Mouse (Mus musculus) erythroblast, embryonic 14.5 days (primary cell): Measurements from ENCODE around the gene Pcp4l1. TPM values are rescaled to one million over a fixed set of nuclear protein-coding genes. Genes with fewer than 3 reads are reported as not detected.
A peak's percentile ranks its signal among the peaks of the same experiment; 100 is the strongest.

Experiments used
- H3K27me3 ChIP-seq: 2 replicates; pipeline ENCODE4 v1.6.1; 2012; ENCODE audit warnings: inconsistent platforms; ENCODE audit not compliant: control insufficient read depth
- H3K36me3 ChIP-seq: 2 replicates; pipeline ENCODE4 v1.6.1; 2012; ENCODE audit warnings: mild to moderate bottlenecking, inconsistent platforms; ENCODE audit not compliant: control insufficient read depth
- H3K4me1 ChIP-seq: 2 replicates; pipeline ENCODE4 v1.6.1; 2012; ENCODE audit warnings: inconsistent platforms; ENCODE audit not compliant: control insufficient read depth
- H3K4me3 ChIP-seq: replicated peaks from 2 replicates; pipeline ENCODE3; 2012; ENCODE audit warnings: moderate library complexity, mild to moderate bottlenecking, inconsistent platforms
- H3K9me3 ChIP-seq: 2 replicates; pipeline ENCODE4 v1.6.1; 2012; ENCODE audit warnings: low read length, inconsistent platforms, mixed read lengths; ENCODE audit not compliant: control insufficient read depth
- GATA1 ChIP-seq: IDR thresholded peaks from 2 replicates; pipeline ENCODE4 v1.6.1; 2012; ENCODE audit warnings: low read length, inconsistent platforms, mixed read lengths
- TAL1 ChIP-seq: IDR thresholded peaks from 3 replicates; pipeline ENCODE4 v1.6.1; 2012; ENCODE audit warnings: low read length, inconsistent platforms, mixed read lengths
- polyA plus RNA-seq: library from polyadenylated mRNA; stranded (reverse); fragments of >175 nt; gene quantifications from 2 replicates; pipeline ENCODE4 v1.2.3, GENCODE M21; 2012

The Pcp4l1 gene
- polyA plus RNA-seq, 1 experiment = not detected

GRCm38 (mm10) chr1:171232800-171233730 is 37.0 kb upstream of the Pcp4l1 start:
- Histone ChIP-seq H3K4me3 (no peak overlapping the region), H3K4me1 (peaks cover 30% of the 10 kb centered on the region), H3K36me3 (peaks cover 44% of the 10 kb centered on the region), H3K9me3 (no peaks in the 10 kb centered on the region), H3K27me3 (no peaks in the 10 kb centered on the region)
- no peak for TF ChIP-seq TAL1
- TF ChIP-seq GATA1 = no peak

DNA sequence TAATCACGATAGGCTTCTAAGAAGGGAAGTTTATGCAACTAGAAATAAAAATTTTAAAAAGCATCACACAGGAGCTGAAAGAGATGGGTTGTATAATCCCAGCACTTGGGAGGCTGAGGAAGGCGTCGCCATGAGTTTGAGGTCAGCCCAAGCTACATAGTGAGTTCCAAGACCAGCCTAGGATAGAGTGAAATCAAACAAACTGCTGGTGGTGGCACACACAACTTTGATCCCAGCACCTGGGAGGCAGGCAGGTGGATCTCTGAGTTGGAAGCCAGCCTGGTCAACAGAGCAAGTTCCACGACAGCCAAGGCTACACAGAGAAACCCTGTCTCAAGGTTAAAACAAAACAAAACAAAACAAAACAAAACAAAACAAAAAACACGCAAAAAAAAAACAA is 36.3 kb upstream of the Pcp4l1 start:
- Histone ChIP-seq H3K4me1 (peaks cover 30% of the 10 kb centered on the region), H3K27me3 (no peaks in the 10 kb centered on the region), H3K4me3 (no peak overlapping the region), H3K9me3 (no peaks in the 10 kb centered on the region), H3K36me3 (peaks cover 37% of the 10 kb centered on the region)
- TF ChIP-seq TAL1 = no peak
- TF ChIP-seq GATA1 = no peak

GRCm38 (mm10) chr1:171231844-171232243 is 35.8 kb upstream of the Pcp4l1 start:
- Histone ChIP-seq H3K36me3 (peaks cover 32% of the 10 kb centered on the region), H3K4me3 (no peak overlapping the region), H3K27me3 (no peaks in the 10 kb centered on the region), H3K9me3 (no peaks in the 10 kb centered on the region), H3K4me1 (peaks cover 30% of the 10 kb centered on the region)
- TF ChIP-seq TAL1 (no peak), GATA1 (no peak)

DNA sequence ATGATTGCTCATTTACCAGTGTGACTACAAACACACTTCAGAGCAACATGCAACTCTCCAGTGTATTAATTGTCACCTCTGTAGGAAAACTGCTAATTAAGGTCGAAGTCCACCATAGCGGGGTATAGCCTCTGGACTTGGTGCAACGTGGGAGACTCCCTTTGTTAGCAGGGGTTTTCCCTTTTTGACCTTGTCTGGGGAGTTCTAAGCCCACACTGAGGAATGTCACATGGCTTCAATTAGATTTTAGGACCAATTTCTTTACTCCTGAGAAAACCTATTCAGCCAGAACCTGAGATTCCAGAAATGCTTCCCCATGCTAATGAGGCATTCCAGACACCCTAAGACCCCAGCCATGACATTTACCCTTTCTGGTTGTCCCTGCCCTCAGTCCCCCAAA is 34.1 kb upstream of the Pcp4l1 start:
- no peak for TF ChIP-seq TAL1
- TF ChIP-seq GATA1 = no peak
- Histone ChIP-seq H3K9me3 (no peaks in the 10 kb centered on the region), H3K27me3 (no peaks in the 10 kb centered on the region; the same call in 1 of the 2 replicates), H3K36me3 (peaks cover 17% of the 10 kb centered on the region), H3K4me3 (no peak overlapping the region), H3K4me1 (peaks cover 30% of the 10 kb centered on the region)

- TF ChIP-seq GATA1 (no peak), TAL1 (no peak)
- H3K4me1 ChIP-seq = peaks cover 30% of the 10 kb centered on the region
- no peaks in the 10 kb centered on the region for H3K9me3 ChIP-seq
- H3K36me3 ChIP-seq = peaks cover 13% of the 10 kb centered on the region
- H3K4me3 ChIP-seq = no peak overlapping the region
- H3K27me3 ChIP-seq = no peaks in the 10 kb centered on the region; the same call in 1 of the 2 replicates
These were observed 33.7 kb upstream of the Pcp4l1 start for GRCm38 (mm10) chr1:171229750-171230149.

DNA sequence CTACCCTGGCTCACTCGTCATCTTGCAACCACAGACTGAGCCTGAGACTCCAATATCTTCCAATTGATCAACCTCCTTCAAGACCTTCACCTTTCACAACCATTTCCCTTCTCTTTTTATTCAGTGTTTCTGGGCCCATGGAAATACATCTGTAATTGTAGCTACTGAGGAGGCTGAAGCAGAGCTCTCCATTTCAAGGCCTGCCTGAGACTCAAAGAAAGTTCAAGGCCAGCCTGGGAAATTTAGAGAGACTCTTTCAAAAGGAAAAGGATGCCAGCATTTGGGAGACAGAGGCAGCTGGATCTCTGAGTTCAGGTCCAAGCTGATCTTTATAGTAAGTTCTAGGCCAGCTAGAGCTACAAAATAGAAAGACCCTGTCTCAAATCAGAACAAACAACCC is 31.8 kb upstream of the Pcp4l1 start:
- no peak for TF ChIP-seq TAL1
- no peak for TF ChIP-seq GATA1
- no peaks in the 10 kb centered on the region; the same call in 1 of the 2 replicates for H3K27me3 ChIP-seq
- H3K36me3 ChIP-seq = no peaks in the 10 kb centered on the region; the same call in 1 of the 2 replicates
- H3K4me1 ChIP-seq = peaks cover 20% of the 10 kb centered on the region
- no peak overlapping the region for H3K4me3 ChIP-seq
- H3K9me3 ChIP-seq = no peaks in the 10 kb centered on the region

- Histone ChIP-seq H3K4me3 (no peak overlapping the region), H3K36me3 (no peaks in the 10 kb centered on the region; the same call in 1 of the 2 replicates), H3K27me3 (no peaks in the 10 kb centered on the region; the same call in 1 of the 2 replicates), H3K4me1 (peaks cover 16% of the 10 kb centered on the region), H3K9me3 (no peaks in the 10 kb centered on the region)
- no peak for TF ChIP-seq GATA1
- no peak for TF ChIP-seq TAL1
These were observed 30.7 kb upstream of the Pcp4l1 start for GRCm38 (mm10) chr1:171226780-171227179.

DNA sequence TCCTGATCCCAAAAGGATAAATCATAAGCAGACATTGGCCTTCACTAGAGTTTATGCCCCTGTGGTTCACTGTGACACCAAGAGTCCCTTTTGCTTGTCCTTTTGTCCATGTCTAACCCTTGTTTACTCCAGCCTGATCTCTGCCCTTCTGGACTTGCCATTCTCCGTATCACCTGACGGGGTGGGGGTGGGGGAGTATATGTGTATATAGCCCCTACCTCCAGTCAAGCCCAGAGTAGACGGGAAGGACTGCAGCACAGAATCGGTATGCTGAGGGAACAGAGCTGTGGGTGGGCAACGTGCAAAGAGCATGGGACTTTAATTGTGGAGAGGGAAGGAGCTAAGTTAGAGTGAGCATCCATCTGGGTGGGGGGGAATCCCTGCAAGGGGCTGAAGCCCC is 28.8 kb upstream of the Pcp4l1 start, which contains the start of gene Apoa2:
Apoa2 (plus strand) TSS at position 198 of the 400 bp plus-strand sequence.
- Histone ChIP-seq H3K4me3 (peak within 1 kb of the TSS; percentile 52), H3K36me3 (peaks cover 8% of the 10 kb centered on the region), H3K4me1 (peaks cover 27% of the 10 kb centered on the region), H3K9me3 (no peaks in the 10 kb centered on the region), H3K27me3 (no peaks in the 10 kb centered on the region; the same call in 1 of the 2 replicates)
- TF ChIP-seq TAL1 (no peak), GATA1 (no peak)

DNA sequence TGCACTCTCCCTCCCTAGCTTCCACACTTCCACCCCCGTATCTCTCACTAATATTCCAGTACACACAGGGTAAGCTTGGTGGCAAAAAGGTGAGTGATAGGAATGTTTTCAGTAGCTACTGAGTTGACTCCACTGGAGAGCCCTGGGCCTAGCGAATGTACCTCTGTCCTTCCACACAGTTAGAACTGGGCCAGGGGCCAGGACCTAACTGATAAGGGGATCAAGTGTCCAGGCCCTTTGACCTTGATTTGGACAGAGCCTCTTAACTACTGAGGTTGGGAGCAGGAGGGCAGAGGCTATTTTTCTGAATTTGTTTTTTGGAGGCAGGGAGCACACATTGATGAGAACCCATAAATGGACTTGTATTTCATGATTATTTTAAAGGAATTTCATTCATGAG is 27.7 kb upstream of the Pcp4l1 start:
- Histone ChIP-seq H3K4me1 (peaks cover 27% of the 10 kb centered on the region), H3K36me3 (peaks cover 17% of the 10 kb centered on the region), H3K4me3 (no peak overlapping the region), H3K9me3 (no peaks in the 10 kb centered on the region), H3K27me3 (no peaks in the 10 kb centered on the region; the same call in 1 of the 2 replicates)
- no peak for TF ChIP-seq TAL1
- TF ChIP-seq GATA1 = no peak
